8 mouse cellular contexts compared by ENCODE assay signal in the genomic region with DNA sequence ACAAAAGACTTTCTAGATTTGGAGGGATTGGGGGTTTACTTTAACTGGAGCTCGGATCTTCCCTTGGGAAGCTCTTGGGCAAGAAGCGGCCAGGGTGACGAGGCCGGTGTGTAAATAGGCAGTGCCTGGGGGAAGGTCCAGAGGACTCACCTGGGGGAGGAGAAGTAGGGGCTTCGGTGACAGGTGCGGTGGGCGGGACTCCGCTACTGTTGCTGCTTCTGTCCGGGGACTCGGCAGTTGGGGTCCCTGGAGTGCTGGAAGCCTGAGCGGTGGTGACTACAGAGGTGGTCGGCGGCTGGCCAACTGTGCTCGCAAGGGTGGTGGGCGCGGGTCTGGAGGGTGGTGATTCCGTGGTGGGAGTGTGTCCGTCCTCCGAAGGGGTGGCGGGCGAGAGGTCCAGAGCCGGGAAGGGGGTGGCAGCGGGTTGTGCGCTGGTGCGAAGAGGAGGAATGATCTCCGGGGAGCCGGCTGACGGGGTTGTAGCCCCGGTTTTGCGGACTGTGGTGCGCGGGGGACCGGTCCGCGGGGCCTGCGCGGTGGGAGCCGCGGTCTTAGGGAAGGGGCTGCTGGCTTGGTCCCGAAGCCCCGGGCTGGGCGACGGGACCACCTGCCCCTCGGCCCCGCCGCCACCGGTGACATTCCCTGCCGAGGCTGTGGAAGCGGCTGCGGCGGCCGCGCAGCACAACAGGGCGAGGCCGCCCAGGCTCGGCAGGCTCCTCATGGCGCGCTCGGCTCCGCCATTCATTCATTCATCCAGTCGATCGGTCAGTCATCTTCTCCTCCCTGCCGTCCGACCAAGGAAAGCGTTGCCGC. TPM values are rescaled to one million over a fixed set of nuclear protein-coding genes. Genes with fewer than 3 reads are reported as not detected.
DNase-seq lines count a peak whose midpoint lies in the region; ATAC-seq lines count a peak whose summit lies in the region.

No protein-coding gene starts in this region.

- H3K27ac ChIP-seq in forebrain, embryonic 12.5 days, result peak overlapping the region; percentile 99
- H3K27ac ChIP-seq in hindbrain, embryonic 14.5 days, result peak overlapping the region; percentile 98

- no peaks in the 10 kb centered on the region for H3K27me3 ChIP-seq in forebrain, embryonic 12.5 days
- no peaks in the 10 kb centered on the region for H3K27me3 ChIP-seq in hindbrain, embryonic 14.5 days (ENCODE audit: control insufficient read depth, insufficient read depth, low read length)

- intact Hi-C loops in left cerebral cortex, postnatal 14 days (cut with DNase I), result loop anchor here (2.0 kb wide), 1 partner anchor 83 kb away; no protein-coding TSS in a partner anchor

- H3K4me1 ChIP-seq in forebrain, embryonic 12.5 days, result peaks cover 49% of the 10 kb centered on the region
- peaks cover 51% of the 10 kb centered on the region for H3K4me1 ChIP-seq in hindbrain, embryonic 14.5 days (replicated peaks; ENCODE audit: control insufficient read depth, insufficient read depth, low read length)

- ATAC-seq in forebrain, embryonic 12.5 days (ENCODE audit: low FRiP score), result peak; percentile 59
- peak; percentile 70 for ATAC-seq in hindbrain, embryonic 14.5 days (ENCODE audit: low FRiP score)

- peak overlapping the region; percentile 82 for H3K4me2 ChIP-seq in forebrain, embryonic 12.5 days
- peak overlapping the region; percentile 91 for H3K4me2 ChIP-seq in hindbrain, embryonic 14.5 days (replicated peaks)

- peak overlapping the region; percentile 92 for H3K9ac ChIP-seq in forebrain, embryonic 12.5 days
- H3K9ac ChIP-seq in hindbrain, embryonic 14.5 days, result peak overlapping the region; percentile 95

- 0 out of 2 replicates have a peak, but pooled peaks cover 1% of the 10 kb centered on the region for H3K36me3 ChIP-seq in forebrain, embryonic 12.5 days (replicated peaks)
- H3K36me3 ChIP-seq in hindbrain, embryonic 14.5 days (replicated peaks; ENCODE audit: control insufficient read depth, insufficient read depth), result 0 out of 2 replicates have a peak, but pooled peaks cover 4% of the 10 kb centered on the region

- no peaks in the 10 kb centered on the region for H3K9me3 ChIP-seq in forebrain, embryonic 12.5 days
- H3K9me3 ChIP-seq in hindbrain, embryonic 14.5 days (ENCODE audit: control insufficient read depth, low read length), result no peaks in the 10 kb centered on the region

- peak; percentile 10 for DNase-seq in T-cell, adult 2 months (ENCODE audit: low spot score)
- DNase-seq in cerebellum, adult 11 months, result peak; percentile 61
- DNase-seq in hindbrain, embryonic 14.5 days (ENCODE audit: low spot score), result no peak
- DNase-seq in left cerebral cortex, postnatal 14 days (ENCODE audit: low spot score in 2 of 2), result peak; percentile 31 to 45
- DNase-seq in mesoderm, embryonic 11.5 days (ENCODE audit: low read depth, low spot score), result peak; percentile 27
- peak; percentile 32 to 37 for DNase-seq in spleen, adult 18-20 months
- DNase-seq in adipocyte (ENCODE audit: low spot score), result no peak

- under 1% methylated on average over 56 of the region's 66 CpGs for WGBS in forebrain, embryonic 12.5 days
- whole genome bisulfite sequencing in hindbrain, embryonic 14.5 days, result under 1% methylated on average over 49 of the region's 66 CpGs

- peak overlapping the region; percentile 93 for H3K4me3 ChIP-seq in forebrain, embryonic 12.5 days (replicated peaks)
- H3K4me3 ChIP-seq in hindbrain, embryonic 14.5 days (replicated peaks; ENCODE audit: low read length), result peak overlapping the region; percentile 98

RNA-seq across cellular contexts. Expression of a gene that starts 0.5 kb away (rescaled TPM):
- 33.2 and 33.6 TPM in 2 replicates for polyA plus RNA-seq in forebrain, embryonic 12.5 days (2016; fragmentation: Nextera tagmentation; extraction: Ambion mirVana)
- 41.8 and 44.7 TPM in 2 replicates for polyA plus RNA-seq in hindbrain, embryonic 14.5 days (2014; fragmentation: Nextera tagmentation; extraction: Ambion mirVana)
- total RNA-seq in left cerebral cortex, postnatal 14 days (2021), result 10 to 100 TPM; 88.7 to 91.3 TPM

Comparison
In these comparisons a context has a peak if more than half of its experiments do, and no peak if none do; other contexts are left out.
1. DNase-seq: peak in T-cell, adult 2 months (single experiment), cerebellum, adult 11 months (single experiment), left cerebral cortex, postnatal 14 days (2 of 2), mesoderm, embryonic 11.5 days (single experiment) and spleen, adult 18-20 months (2 of 2); none in hindbrain, embryonic 14.5 days (single experiment) and adipocyte (single experiment).